Mouse (Mus musculus): ENCODE measurements around the gene Osbpl6. TPM values are rescaled to one million over a fixed set of nuclear protein-coding genes. Genes with fewer than 3 reads are reported as not detected.
A peak's percentile ranks its signal among the peaks of the same experiment; 100 is the strongest.

Gene Osbpl6
- 19.0 and 22.5 TPM in 2 replicates for total RNA-seq (2021)
- long read RNA-seq, experiment 1, partial matches to known transcripts = 2 of 29 reads
- long read RNA-seq, experiment 1, other reads (novel, unspliced or antisense) = 23 of 29 reads
- long read RNA-seq, experiment 2, partial matches to known transcripts = 1 of 5 reads
- long read RNA-seq, experiment 2, other reads (novel, unspliced or antisense) = 3 of 5 reads

- DNase-seq = peak; percentile 88
Measured at GRCm38 (mm10) chr2:76406151-76406936, at the start of gene Osbpl6. TSS of gene Osbpl6 (plus strand) at chr2:76406508.

DNA sequence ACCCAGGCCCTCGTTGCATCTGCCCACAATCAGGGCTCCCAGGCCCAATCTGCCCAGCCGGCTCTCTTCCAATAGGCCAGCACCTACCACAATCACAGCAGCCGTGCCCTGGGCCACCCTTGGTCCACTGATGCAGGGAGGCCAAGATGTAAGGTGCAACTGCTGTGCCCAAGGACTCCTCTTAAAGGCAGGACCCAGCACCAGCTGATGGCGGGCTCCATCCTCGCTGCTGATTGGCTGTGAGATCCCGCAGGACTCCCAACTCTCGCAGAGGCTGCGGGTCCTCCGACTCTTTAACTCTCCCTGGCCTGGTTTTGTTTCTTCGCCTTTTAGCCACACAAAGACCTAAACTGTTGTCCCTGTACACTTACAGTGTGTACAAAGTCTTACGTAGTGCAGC is 46.1 kb upstream of the Osbpl6 start, which contains the start of gene Cyct:
Cyct (minus strand) TSS at position 225 of the 400 bp plus-strand sequence.
- no peak for DNase-seq

DNA sequence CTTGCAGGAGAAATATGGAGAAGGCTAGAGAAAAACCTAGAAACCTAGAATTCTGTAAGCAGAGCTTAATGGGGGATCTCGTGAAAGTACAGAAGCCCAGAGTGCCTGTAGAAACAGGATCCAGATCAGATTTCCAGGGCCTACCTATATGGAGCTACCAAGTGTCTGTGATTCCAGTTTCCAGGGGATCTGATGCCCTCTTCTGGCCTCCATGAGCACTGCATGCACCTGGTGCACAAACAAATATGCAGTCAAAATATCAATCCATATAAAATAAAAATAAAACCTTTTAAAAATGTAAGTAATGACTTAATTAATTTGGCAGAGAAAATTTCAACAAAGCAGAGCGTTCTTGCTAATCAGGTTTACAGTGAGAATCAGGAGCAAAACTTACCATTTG is 44.2 kb upstream of the Osbpl6 start:
- DNase-seq = peak; percentile 31

- DNase-seq = no peak
Measured at GRCm38 (mm10) chr2:76365811-76366210, 40.5 kb upstream of the Osbpl6 start.

- peak; percentile 88 for DNase-seq
Measured at GRCm38 (mm10) chr2:76367188-76367922, 39.0 kb upstream of the Osbpl6 start.

- no peak for DNase-seq
Measured at GRCm38 (mm10) chr2:76368861-76369660, 37.2 kb upstream of the Osbpl6 start.

GRCm38 (mm10) chr2:76369821-76370655 is 36.3 kb upstream of the Osbpl6 start, which contains the start of gene Rbm45:
TSS of gene Rbm45 (plus strand) at chr2:76369984.
- peak; percentile 94 for DNase-seq

GRCm38 (mm10) chr2:76370656-76370922 is 35.7 kb upstream of the Osbpl6 start:
- no peak for DNase-seq

DNA sequence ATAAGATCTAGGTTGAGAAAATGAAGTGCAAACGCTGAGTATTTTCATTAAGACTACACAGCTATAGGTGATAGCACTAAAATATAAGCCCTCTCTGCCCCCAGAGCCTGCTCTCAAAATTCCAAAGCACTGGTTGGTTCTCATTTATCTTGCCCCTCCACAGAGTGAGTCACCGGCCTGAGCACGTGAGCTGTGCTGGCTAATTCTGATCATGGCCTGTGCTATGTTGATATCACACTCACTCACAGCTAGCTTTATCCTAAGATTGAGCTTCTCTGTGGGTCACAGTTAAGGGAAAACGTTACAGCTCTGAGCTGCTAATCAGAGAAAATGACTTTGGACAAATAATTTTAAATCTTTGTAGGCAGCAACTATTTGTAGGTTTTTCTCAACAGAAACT is 34.1 kb upstream of the Osbpl6 start:
- DNase-seq = peak; percentile 56

GRCm38 (mm10) chr2:76374544-76375206 is 31.6 kb upstream of the Osbpl6 start:
- no peak for DNase-seq

DNA sequence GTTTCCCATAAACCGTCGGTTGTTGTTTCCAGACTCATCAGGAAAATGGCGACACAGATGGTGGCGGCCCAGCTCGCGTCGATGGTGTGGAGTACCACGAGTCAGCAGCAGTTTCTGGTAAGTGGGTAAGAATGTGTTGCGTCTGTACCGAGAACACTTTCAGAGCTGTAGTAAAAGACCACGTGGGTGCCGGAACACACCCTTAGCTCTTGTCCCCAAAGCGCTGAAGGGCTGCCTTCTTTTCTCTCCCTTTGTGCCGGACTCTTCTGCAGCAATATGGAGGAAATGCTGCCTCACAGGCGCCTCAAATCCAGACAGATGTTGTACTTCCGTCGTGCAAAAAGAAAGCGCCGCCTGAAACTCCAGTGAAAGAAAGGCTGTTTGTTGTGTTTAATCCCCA is 27.7 kb upstream of the Osbpl6 start:
- DNase-seq = no peak

DNA sequence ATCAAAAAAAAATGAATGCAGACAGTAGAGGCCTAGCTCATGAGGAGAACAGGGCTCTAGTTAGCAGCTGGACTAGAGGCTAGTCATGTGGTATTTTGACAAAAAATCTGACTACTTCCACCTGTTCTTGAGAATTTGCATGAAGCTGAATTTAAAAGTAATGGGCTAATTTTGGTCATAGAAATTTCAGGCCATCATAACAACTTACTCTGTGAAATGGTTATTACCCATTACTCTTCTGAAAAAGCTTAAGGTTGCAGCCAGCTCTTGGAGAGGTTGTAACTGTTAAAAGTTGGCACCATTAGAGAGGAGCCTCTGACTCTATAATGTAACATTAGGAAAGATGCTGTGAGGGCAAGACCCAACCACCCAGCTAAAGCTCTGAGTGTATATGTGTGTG is 19.8 kb upstream of the Osbpl6 start:
- DNase-seq = no peak

GRCm38 (mm10) chr2:76400178-76400577 is 6.1 kb upstream of the Osbpl6 start:
- no peak for DNase-seq

DNA sequence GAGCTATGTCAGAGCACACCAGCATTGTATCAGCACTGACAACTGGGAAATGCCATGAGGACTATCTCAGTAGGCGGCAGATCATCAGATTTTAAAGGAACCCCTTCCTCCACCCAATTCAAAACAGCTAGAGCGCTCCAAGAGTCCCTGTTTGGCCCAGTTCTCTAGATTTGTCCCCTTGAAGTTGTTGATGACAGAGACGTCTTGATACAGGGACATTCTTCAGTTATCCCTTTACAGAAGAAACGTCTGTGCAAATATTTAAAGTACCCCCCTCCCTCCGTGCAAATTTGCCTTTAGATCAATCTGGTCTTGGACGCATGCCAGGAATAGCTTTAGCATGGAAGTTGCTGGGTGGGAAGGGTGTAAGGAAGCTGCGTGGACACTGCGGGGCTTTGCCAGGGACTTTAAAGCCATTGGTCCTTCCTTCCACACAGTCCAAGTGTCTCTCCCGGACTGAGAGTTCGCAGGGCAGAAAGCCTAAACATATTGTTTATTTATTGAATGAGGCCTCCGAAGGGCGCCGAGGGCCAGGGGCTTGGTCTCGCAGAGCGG is 635 bp upstream of the Osbpl6 start:
- DNase-seq = no peak

DNA sequence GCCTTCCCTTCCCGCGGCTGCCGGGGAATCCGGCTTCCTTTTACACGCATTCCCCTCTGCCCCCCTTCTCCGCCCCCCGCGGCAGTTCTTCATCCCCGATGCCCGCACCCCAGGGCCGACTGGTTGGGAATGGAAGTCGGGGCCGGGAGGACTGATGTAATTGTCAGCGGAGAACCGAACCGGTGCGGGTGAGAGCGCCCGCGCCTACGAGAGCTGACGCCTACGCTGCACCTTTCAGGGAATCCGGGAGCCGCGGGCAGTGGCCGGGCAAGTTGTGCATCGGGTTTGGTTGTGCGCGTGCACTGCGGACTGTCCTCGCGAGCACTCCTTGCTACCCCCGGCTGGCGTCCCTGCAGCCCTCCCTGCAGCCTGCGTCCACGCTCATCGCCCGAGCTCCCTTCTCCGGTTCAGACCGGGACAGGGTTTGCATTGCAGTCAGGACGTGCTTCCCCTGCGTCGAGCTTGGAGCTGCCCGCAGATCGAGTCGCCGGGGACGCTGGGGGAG is 681 bp downstream of the Osbpl6 start:
- DNase-seq = peak; percentile 79

DNA sequence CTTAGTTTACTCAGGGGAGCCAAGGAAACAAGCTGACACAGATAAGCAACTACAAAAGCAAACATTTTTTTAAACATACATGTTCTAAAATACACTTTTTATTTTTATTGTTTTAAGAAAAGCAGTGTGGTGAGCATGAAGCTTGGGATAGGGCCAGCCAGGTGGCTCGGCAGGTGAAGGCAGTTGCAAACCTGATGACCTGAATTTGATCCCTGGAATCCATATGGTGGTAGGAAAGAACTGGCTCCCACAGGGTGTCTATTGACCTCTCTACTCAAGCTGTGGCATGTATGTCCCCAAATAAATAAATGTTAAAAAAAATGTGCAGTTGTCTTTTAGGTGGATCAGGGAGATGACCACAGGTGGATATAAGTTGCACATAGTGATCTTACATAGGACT is 3.2 kb downstream of the Osbpl6 start:
- DNase-seq = no peak

DNA sequence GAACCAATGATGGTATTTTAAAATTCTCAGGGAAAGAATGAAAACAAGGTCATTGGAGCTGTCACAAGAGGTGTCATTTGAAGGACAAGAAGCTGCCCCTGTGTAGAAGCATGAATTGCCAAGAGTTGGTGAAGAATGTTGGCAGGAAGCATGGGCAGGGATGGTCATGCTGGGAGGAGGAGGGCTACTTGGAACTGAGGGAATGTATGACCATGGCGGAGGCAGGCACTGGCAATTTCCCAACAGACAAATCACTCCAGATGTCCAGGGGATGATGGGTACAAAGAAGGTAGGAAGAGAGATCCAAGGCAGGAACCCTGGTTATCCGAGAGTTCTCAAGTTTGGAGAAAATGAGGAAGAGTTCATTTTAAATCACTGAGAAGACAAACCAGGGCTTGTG is 3.7 kb downstream of the Osbpl6 start:
- no peak for DNase-seq

GRCm38 (mm10) chr2:76412924-76413323 is 6.6 kb downstream of the Osbpl6 start:
- no peak for DNase-seq

DNA sequence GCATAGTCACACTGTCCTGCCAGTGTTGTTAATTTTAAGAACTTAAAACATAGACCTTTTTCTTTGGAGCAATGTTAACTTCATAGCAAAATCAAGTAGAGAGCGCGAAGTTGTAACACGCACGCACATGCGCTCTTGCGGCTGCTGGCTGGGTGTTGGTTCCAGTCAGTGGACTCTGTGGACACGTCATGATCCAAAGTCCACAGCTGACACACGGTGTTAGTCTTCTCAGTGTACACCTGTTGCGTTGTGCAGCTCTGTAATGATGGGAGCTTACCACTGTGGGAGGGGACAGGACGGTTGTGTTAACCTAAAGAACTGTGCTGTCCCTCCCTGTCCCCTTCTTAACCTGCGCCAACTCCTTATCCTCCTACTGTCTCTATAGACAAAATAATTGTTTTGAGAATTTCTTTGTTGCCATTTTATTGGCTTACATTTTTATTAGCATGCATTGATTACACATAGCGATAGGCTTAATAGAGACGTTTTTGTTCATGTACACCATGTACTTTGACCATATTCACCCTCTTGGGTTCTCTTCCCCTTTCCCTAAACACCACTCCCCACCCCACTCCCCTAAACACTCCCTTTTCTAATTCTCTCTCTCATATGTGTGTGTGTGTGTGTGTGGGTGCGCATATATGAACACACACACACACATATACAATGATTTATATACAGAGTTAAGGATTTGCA is 11.3 kb downstream of the Osbpl6 start:
- DNase-seq = no peak

- DNase-seq = no peak
Measured at GRCm38 (mm10) chr2:76418142-76418518, 11.8 kb downstream of the Osbpl6 start.
